Mouse (Mus musculus) limb, embryonic 15.5 days (tissue): ENCODE results near the gene Gpr37l1. TPM values are rescaled to one million over a fixed set of nuclear protein-coding genes. Genes with fewer than 3 reads are reported as not detected.

Source experiments
- ATAC-seq: fragments of 200-750 bp; cut with Nextera tagmentation; 2 replicates; pipeline ENCODE4 v1.8.0; 2017; ENCODE audit warnings: low read depth, moderate TSS enrichment; ENCODE audit not compliant: insufficient number of reproducible peaks, low FRiP score, low TSS enrichment
- H3K27ac ChIP-seq: fragments of 300-500 bp; sonication (generic); 2 replicates; pipeline ENCODE4 v1.5.1; 2015; ENCODE audit warnings: moderate library complexity, mild to moderate bottlenecking, inconsistent platforms
- H3K27me3 ChIP-seq: fragments of 300-500 bp; sonication (generic); 2 replicates; pipeline ENCODE4 v1.6.1; 2015; ENCODE audit warnings: inconsistent platforms
- H3K36me3 ChIP-seq: fragments of 300-500 bp; sonication (generic); 2 replicates; pipeline ENCODE4 v1.6.1; 2015; ENCODE audit warnings: inconsistent platforms
- H3K4me1 ChIP-seq: fragments of 300-500 bp; sonication (generic); 2 replicates; pipeline ENCODE4 v1.6.1; 2015; ENCODE audit warnings: inconsistent platforms
- H3K4me2 ChIP-seq: fragments of 300-500 bp; sonication (generic); 2 replicates; pipeline ENCODE4 v1.6.1; 2015; ENCODE audit warnings: mild to moderate bottlenecking, inconsistent platforms
- H3K4me3 ChIP-seq: fragments of 300-500 bp; sonication (generic); 2 replicates; pipeline ENCODE4 v1.5.1; 2015; ENCODE audit warnings: mild to moderate bottlenecking, inconsistent platforms
- H3K9ac ChIP-seq: fragments of 300-500 bp; sonication (generic); 2 replicates; pipeline ENCODE4 v1.6.1; 2015; ENCODE audit warnings: inconsistent platforms
- H3K9me3 ChIP-seq: fragments of 300-500 bp; sonication (generic); 2 replicates; pipeline ENCODE4 v1.6.1; 2016; ENCODE audit warnings: inconsistent platforms
- WGBS: fragments of 180-500 bp; shearing (Covaris S2); methylation state at CpG from one replicate; pipeline ENCODE4 v1.1.7; 2015; 5-methylcytosine and 5-hydroxymethylcytosine counted together
- polyA plus RNA-seq: library from polyadenylated mRNA; unstranded; fragments of >200 nt; fragmentation: Nextera tagmentation; extraction: Ambion mirVana; gene quantifications from 2 replicates; pipeline ENCODE4 v1.2.1, GENCODE M21; 2015

Gene Gpr37l1
- polyA plus RNA-seq, 1 experiment from 2014 or later, result not detected

- Histone ChIP-seq H3K9ac (no peak overlapping the region), H3K4me2 (no peak overlapping the region), H3K27ac (no peak overlapping the region), H3K4me3 (no peak overlapping the region), H3K9me3 (no peaks in the 10 kb centered on the region), H3K27me3 (no peaks in the 10 kb centered on the region), H3K36me3 (peaks cover 19% of the 10 kb centered on the region), H3K4me1 (peaks cover 10% of the 10 kb centered on the region)
- 76% methylated on average over 11 of the region's 11 CpGs for WGBS
- ATAC-seq, result no peak
Observed at GRCm38 (mm10) chr1:135159556-135160123, 7.8 kb downstream of the Gpr37l1 start.

GRCm38 (mm10) chr1:135159074-135159473 is 8.4 kb downstream of the Gpr37l1 start:
- Histone ChIP-seq H3K27ac (no peak overlapping the region), H3K4me3 (no peak overlapping the region), H3K9ac (no peak overlapping the region), H3K27me3 (no peaks in the 10 kb centered on the region), H3K4me2 (no peak overlapping the region), H3K4me1 (peaks cover 15% of the 10 kb centered on the region), H3K36me3 (peaks cover 19% of the 10 kb centered on the region), H3K9me3 (no peaks in the 10 kb centered on the region)
- 66% methylated on average over 7 of the region's 7 CpGs for WGBS
- no peak for ATAC-seq

- Histone ChIP-seq H3K4me1 (peaks cover 19% of the 10 kb centered on the region), H3K27me3 (no peaks in the 10 kb centered on the region), H3K9ac (no peak overlapping the region), H3K9me3 (no peaks in the 10 kb centered on the region), H3K4me3 (no peak overlapping the region), H3K36me3 (peaks cover 19% of the 10 kb centered on the region), H3K4me2 (no peak overlapping the region), H3K27ac (no peak overlapping the region)
- WGBS, result 58% methylated on average over 5 of the region's 5 CpGs
- no peak for ATAC-seq
Observed at GRCm38 (mm10) chr1:135158633-135159032, 8.8 kb downstream of the Gpr37l1 start.

- H3K27ac ChIP-seq, result no peak overlapping the region
- H3K36me3 ChIP-seq, result peaks cover 27% of the 10 kb centered on the region
- peaks cover 24% of the 10 kb centered on the region for H3K4me1 ChIP-seq
- no peak for ATAC-seq
- no peak overlapping the region for H3K4me2 ChIP-seq
- 77% methylated on average over 6 of the region's 6 CpGs for WGBS
- H3K4me3 ChIP-seq, result no peak overlapping the region
- no peak overlapping the region for H3K9ac ChIP-seq
- no peaks in the 10 kb centered on the region for H3K27me3 ChIP-seq
- H3K9me3 ChIP-seq, result no peaks in the 10 kb centered on the region
Observed at GRCm38 (mm10) chr1:135156300-135156699, 11.2 kb downstream of the Gpr37l1 start.

- ATAC-seq, result peak; percentile 61; the same call in 1 of the 2 replicates
- Histone ChIP-seq H3K9ac (0 out of 2 replicates have a peak overlapping the region, but pooled peaks have one; percentile 20), H3K4me3 (peak overlapping the region; percentile 28), H3K36me3 (peaks cover 34% of the 10 kb centered on the region), H3K27ac (peak overlapping the region; percentile 83), H3K4me2 (peak overlapping the region; percentile 41), H3K4me1 (peaks cover 22% of the 10 kb centered on the region), H3K27me3 (no peaks in the 10 kb centered on the region), H3K9me3 (no peaks in the 10 kb centered on the region)
- WGBS, result 1% methylated on average over 14 of the region's 14 CpGs
Observed at GRCm38 (mm10) chr1:135154411-135154959, 13.0 kb downstream of the Gpr37l1 start.

GRCm38 (mm10) chr1:135154011-135154410 is 13.5 kb downstream of the Gpr37l1 start:
- peaks cover 21% of the 10 kb centered on the region for H3K4me1 ChIP-seq
- peak overlapping the region; percentile 41 for H3K4me2 ChIP-seq
- H3K27me3 ChIP-seq, result no peaks in the 10 kb centered on the region
- H3K27ac ChIP-seq, result peak overlapping the region; percentile 83
- 17% methylated on average over 13 of the region's 13 CpGs for WGBS
- 0 out of 2 replicates have a peak overlapping the region, but pooled peaks have one; percentile 20 for H3K9ac ChIP-seq
- H3K36me3 ChIP-seq, result peaks cover 34% of the 10 kb centered on the region
- no peaks in the 10 kb centered on the region for H3K9me3 ChIP-seq
- no peak for ATAC-seq
- H3K4me3 ChIP-seq, result peak overlapping the region; percentile 28

GRCm38 (mm10) chr1:135148996-135149395 is 18.5 kb downstream of the Gpr37l1 start:
- Histone ChIP-seq H3K36me3 (peaks cover 16% of the 10 kb centered on the region; the same call in 1 of the 2 replicates), H3K4me3 (no peak overlapping the region), H3K9ac (peak overlapping the region; percentile 10; the same call in 1 of the 2 replicates), H3K27me3 (no peaks in the 10 kb centered on the region), H3K27ac (peak overlapping the region; percentile 90; the same call in 1 of the 2 replicates), H3K4me1 (peaks cover 30% of the 10 kb centered on the region), H3K9me3 (no peaks in the 10 kb centered on the region), H3K4me2 (no peak overlapping the region)
- ATAC-seq, result no peak
- 42% methylated on average over 5 of the region's 5 CpGs for WGBS

GRCm38 (mm10) chr1:135148476-135148875 is 19.0 kb downstream of the Gpr37l1 start:
- H3K4me2 ChIP-seq, result peak overlapping the region; percentile 82
- no peaks in the 10 kb centered on the region for H3K27me3 ChIP-seq
- H3K36me3 ChIP-seq, result peaks cover 16% of the 10 kb centered on the region; the same call in 1 of the 2 replicates
- H3K27ac ChIP-seq, result peak overlapping the region; percentile 90; the same call in 1 of the 2 replicates
- peaks cover 27% of the 10 kb centered on the region for H3K4me1 ChIP-seq
- H3K4me3 ChIP-seq, result peak overlapping the region; percentile 98
- H3K9ac ChIP-seq, result no peak overlapping the region
- no peak for ATAC-seq
- no peaks in the 10 kb centered on the region for H3K9me3 ChIP-seq
- 59% methylated on average over 4 of the region's 4 CpGs for WGBS

GRCm38 (mm10) chr1:135147702-135148058 is 19.8 kb downstream of the Gpr37l1 start:
- ATAC-seq, result 0 out of 2 replicates have a peak, but pooled peaks have one; percentile 9
- peak overlapping the region; percentile 97 for H3K9ac ChIP-seq
- peaks cover 27% of the 10 kb centered on the region for H3K4me1 ChIP-seq
- peaks cover 16% of the 10 kb centered on the region; the same call in 1 of the 2 replicates for H3K36me3 ChIP-seq
- peak overlapping the region; percentile 82 for H3K4me2 ChIP-seq
- H3K27ac ChIP-seq, result peak overlapping the region; percentile 90
- no peaks in the 10 kb centered on the region for H3K9me3 ChIP-seq
- no peaks in the 10 kb centered on the region for H3K27me3 ChIP-seq
- H3K4me3 ChIP-seq, result peak overlapping the region; percentile 98
- 3% methylated on average over 7 of the region's 7 CpGs for WGBS

- peak overlapping the region; percentile 98 for H3K4me3 ChIP-seq
- H3K9me3 ChIP-seq, result no peaks in the 10 kb centered on the region
- peak overlapping the region; percentile 97 for H3K9ac ChIP-seq
- no peaks in the 10 kb centered on the region for H3K27me3 ChIP-seq
- peak overlapping the region; percentile 90 for H3K27ac ChIP-seq
- H3K4me1 ChIP-seq, result peaks cover 22% of the 10 kb centered on the region
- ATAC-seq, result peak; percentile 35; the same call in 1 of the 2 replicates
- WGBS, result under 1% methylated on average over 66 of the region's 69 CpGs
- peak overlapping the region; percentile 82 for H3K4me2 ChIP-seq
- H3K36me3 ChIP-seq, result peaks cover 10% of the 10 kb centered on the region; the same call in 1 of the 2 replicates
Observed at GRCm38 (mm10) chr1:135146946-135147701, 20.4 kb downstream of the Gpr37l1 start.

- Histone ChIP-seq H3K4me3 (peak within 1 kb of the TSS; percentile 98), H3K4me2 (peak within 1 kb of the TSS; percentile 82), H3K4me1 (peaks cover 22% of the 10 kb centered on the region), H3K36me3 (0 out of 2 replicates have a peak, but pooled peaks cover 7% of the 10 kb centered on the region), H3K27me3 (no peaks in the 10 kb centered on the region), H3K9ac (peak within 1 kb of the TSS; percentile 97), H3K9me3 (no peaks in the 10 kb centered on the region), H3K27ac (peak within 1 kb of the TSS; percentile 90)
- peak; percentile 87 for ATAC-seq
- under 1% methylated on average over 53 of the region's 78 CpGs for WGBS
Observed at GRCm38 (mm10) chr1:135146077-135146945, 21.2 kb downstream of the Gpr37l1 start, which contains the start of gene Arl8a. Arl8a (plus strand) TSS chr1:135146824.
